Mouse (Mus musculus): ENCODE measurements around the gene Gpr176.

DNA sequence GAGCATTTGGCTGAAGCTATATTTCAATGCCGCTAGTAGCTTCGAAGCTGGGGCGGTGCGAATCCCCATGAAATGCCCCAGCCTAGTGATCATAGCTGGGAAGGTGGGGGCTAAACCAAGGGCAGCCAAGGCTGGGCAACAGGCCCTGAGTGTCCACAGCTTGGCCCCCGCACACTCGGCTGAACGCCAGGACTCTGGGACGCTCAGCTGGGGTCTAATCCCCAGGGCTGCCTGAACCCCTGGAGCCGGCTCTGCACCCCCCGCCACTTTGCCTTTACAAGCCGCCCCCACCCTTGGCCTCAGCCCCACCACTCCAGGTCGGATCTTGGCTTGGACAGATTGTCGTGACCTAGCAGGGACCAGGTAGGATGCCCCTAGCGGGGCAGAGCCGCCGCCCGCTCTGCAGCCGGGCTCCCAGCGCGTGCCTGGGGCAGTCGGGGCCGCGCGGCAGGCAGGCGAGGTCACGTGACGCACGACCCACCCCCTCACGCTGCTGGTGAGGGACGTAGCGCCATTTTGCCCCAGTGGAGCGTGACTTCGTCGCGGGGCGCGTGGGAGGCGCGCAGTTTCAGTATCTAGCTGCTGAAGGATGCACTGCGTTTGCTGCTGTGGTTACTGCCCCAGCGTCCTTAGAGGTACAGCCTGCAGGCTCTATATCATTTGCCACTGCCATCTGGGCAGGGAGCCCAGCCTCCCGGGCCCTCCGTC is 507 bp upstream of the Gpr176 start:
- TF ChIP-seq CTCF (IDR thresholded peaks at IDR 0.05; ENCODE audit: low read depth, low read length) (peak; percentile 5), EP300 (IDR thresholded peaks at IDR 0.05; ENCODE audit: insufficient read depth, low read depth, low read length) (no peak; the same call in 1 of the 2 replicates)
